Mouse (Mus musculus) forebrain, embryonic 12.5 days (tissue): ENCODE data around the gene Zbtb20. TPM values are rescaled to one million over a fixed set of nuclear protein-coding genes. Genes with fewer than 3 reads are reported as not detected.

Experiments
- ATAC-seq: fragments of 200-750 bp; cut with Nextera tagmentation; 2 replicates; pipeline ENCODE4 v1.8.0; 2017; ENCODE audit warnings: moderate TSS enrichment; ENCODE audit not compliant: low FRiP score
- H3K27ac ChIP-seq: fragments of 300-500 bp; sonication (generic); 2 replicates; pipeline ENCODE4 v1.5.1; 2016; ENCODE audit warnings: mild to moderate bottlenecking
- H3K27me3 ChIP-seq: fragments of 300-500 bp; sonication (generic); 2 replicates; pipeline ENCODE4 v1.6.1; 2016; ENCODE audit warnings: mild to moderate bottlenecking
- H3K36me3 ChIP-seq: fragments of 300-500 bp; sonication (generic); replicated peaks from 2 replicates; pipeline ENCODE4 v1.6.1; 2016; ENCODE audit warnings: mild to moderate bottlenecking
- H3K4me1 ChIP-seq: fragments of 300-500 bp; sonication (generic); 2 replicates; pipeline ENCODE4 v1.6.1; 2016
- H3K4me2 ChIP-seq: fragments of 300-500 bp; sonication (generic); 2 replicates; pipeline ENCODE4 v1.6.1; 2016; ENCODE audit warnings: mild to moderate bottlenecking, moderate library complexity
- H3K4me3 ChIP-seq: fragments of 300-500 bp; sonication (generic); replicated peaks from 2 replicates; pipeline ENCODE4 v1.5.1; 2016; ENCODE audit warnings: mild to moderate bottlenecking
- H3K9ac ChIP-seq: fragments of 300-500 bp; sonication (generic); 2 replicates; pipeline ENCODE4 v1.6.1; 2016; ENCODE audit warnings: mild to moderate bottlenecking
- H3K9me3 ChIP-seq: fragments of 300-500 bp; sonication (generic); 2 replicates; pipeline ENCODE4 v1.6.1; 2016
- WGBS: fragments of 180-500 bp; shearing (Covaris S2); methylation state at CpG from one replicate; pipeline ENCODE4 v1.1.7; 2016; 5-methylcytosine and 5-hydroxymethylcytosine counted together
- microRNA counts: library from miRNA; unstranded; fragments of <30 nt; microRNA quantifications from one replicate; lab custom pipeline; 2017
- microRNA-seq: library from miRNA; unstranded; fragments of <30 nt; microRNA quantifications from one replicate; pipeline ENCODE4, GENCODE M21; 2017
- polyA plus RNA-seq: library from polyadenylated mRNA; unstranded; fragments of >200 nt; fragmentation: Nextera tagmentation; extraction: Ambion mirVana; gene quantifications from 2 replicates; pipeline ENCODE4 v1.2.1, GENCODE M21; 2016

The Zbtb20 gene
- polyA plus RNA-seq, 1 experiment from 2014 or later: 73.6 TPM

DNA sequence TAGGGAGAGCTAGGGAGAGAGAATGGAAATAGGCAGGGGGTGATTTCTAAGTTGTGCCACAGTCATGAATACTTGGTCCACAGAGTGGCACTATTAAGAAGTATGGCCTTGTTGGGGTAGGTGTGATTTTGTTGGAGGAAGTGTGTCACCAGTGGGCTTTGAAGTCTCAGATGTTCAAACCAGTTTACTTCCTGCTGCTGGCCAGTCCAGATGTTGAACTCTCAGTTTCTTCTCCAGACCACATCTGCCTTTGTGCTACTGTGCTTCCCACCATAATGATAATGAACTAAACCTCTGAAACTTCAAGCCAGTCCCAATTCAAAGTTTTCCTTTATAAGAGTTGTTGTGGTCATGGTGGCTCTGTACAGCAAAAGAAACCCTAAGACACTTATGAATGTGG lies 797.0 kb downstream of the Zbtb20 start:
- H3K27me3 ChIP-seq: no peaks in the 10 kb centered on the region
- no peak overlapping the region for H3K4me3 ChIP-seq
- no peak overlapping the region for H3K9ac ChIP-seq
- H3K36me3 ChIP-seq: no peaks in the 10 kb centered on the region
- H3K4me2 ChIP-seq: no peak overlapping the region
- no peaks in the 10 kb centered on the region for H3K4me1 ChIP-seq
- no peak for ATAC-seq
- no peak overlapping the region for H3K27ac ChIP-seq
- no peaks in the 10 kb centered on the region for H3K9me3 ChIP-seq

DNA sequence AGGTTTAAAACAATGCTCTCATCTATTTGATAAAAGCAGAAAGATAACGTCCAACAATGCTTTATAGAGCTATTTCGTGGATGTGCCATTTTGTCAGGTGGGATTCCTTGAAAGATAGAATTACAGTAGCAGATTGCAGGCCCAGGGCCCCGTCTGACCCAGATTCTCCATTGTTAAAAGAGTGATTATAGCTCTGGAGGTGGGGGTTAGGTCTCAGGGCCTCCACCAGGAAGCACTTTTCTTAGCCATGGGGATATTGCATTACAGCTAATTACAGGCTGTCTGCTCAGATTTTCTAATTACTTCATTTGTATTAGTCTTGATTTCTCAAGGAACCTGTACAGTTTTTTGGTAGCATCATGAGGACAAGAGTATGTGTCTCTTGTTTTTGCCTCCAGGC lies 798.7 kb downstream of the Zbtb20 start:
- Histone ChIP-seq H3K4me3 (no peak overlapping the region), H3K27ac (no peak overlapping the region), H3K9ac (no peak overlapping the region), H3K9me3 (no peaks in the 10 kb centered on the region), H3K36me3 (no peaks in the 10 kb centered on the region), H3K4me1 (no peaks in the 10 kb centered on the region), H3K4me2 (no peak overlapping the region), H3K27me3 (no peaks in the 10 kb centered on the region)
- no peak for ATAC-seq
- WGBS: 78% methylated on average over 3 of the region's 3 CpGs

DNA sequence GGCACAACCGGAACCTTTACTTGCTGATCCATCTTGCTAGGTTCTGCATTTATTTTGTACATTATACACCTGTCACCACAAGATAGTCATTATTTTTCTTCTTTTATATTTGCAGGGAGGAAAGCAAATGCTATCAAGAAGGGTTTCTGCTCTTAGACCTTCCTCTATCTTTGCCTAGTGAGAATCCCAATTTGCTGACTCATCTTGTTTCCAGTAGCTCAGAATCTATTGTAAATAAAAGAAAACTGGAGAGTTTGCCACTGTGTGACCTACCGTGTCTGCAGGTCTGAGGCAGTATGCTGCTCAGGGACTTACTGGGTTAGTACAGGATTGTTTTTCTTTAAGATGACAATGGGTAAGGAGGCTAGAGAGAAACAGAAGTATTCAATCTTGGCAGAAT lies 812.3 kb downstream of the Zbtb20 start:
- Histone ChIP-seq H3K4me2 (no peak overlapping the region), H3K27me3 (no peaks in the 10 kb centered on the region), H3K4me1 (no peaks in the 10 kb centered on the region), H3K9me3 (no peaks in the 10 kb centered on the region), H3K4me3 (no peak overlapping the region), H3K27ac (no peak overlapping the region), H3K36me3 (no peaks in the 10 kb centered on the region), H3K9ac (no peak overlapping the region)
- 88% methylated on average over 2 of the region's 2 CpGs for WGBS
- ATAC-seq: no peak

DNA sequence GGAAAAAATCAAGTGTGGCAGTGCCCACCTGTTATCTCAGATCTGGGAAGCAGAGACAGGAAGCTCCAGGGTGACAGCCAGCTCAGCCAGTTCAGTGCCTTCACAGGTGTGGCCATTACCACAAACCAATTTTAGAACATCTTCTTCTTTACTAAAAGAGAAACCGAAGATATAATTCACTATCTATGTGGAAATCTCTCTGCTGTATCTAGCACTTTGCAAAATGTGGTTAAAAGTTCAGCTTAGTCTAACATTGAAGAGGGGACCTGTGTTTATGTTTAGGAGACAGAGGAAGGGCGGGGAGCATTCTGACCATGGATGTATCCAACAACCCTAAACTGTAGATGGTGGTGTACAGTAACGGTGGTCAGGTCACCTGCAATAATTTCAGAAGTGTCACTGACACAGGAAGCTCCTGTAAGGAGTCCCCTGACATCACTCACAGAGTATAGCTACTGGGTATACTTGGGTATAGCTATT lies 814.6 kb downstream of the Zbtb20 start:
- 96% methylated on average over 3 of the region's 3 CpGs for WGBS
- Histone ChIP-seq H3K36me3 (no peaks in the 10 kb centered on the region), H3K4me2 (no peak overlapping the region), H3K4me3 (no peak overlapping the region), H3K4me1 (no peaks in the 10 kb centered on the region), H3K27ac (no peak overlapping the region), H3K9ac (no peak overlapping the region), H3K27me3 (no peaks in the 10 kb centered on the region), H3K9me3 (no peaks in the 10 kb centered on the region)
- no peak for ATAC-seq

DNA sequence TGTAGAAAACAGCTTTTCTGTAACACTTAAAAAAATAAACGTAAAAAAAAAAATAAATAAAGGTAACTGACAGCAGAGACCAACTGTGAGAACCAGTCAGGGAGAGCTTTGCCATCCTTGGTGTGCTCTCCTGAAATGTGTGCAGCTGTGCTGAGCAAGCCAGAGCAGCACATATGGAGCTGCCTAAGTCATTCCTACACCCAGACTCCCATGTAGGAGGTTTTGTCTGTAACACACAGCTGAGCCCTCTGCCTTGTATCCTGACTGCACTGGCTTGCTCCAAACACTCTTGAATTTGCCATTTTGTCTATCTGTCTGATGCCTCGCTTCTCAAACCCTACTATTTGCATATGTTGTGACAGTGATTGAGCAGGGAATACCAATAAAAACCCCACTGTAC lies 815.2 kb downstream of the Zbtb20 start:
- H3K27me3 ChIP-seq: no peaks in the 10 kb centered on the region
- no peak overlapping the region for H3K4me3 ChIP-seq
- no peak overlapping the region for H3K4me2 ChIP-seq
- WGBS: 82% methylated on average over 2 of the region's 2 CpGs
- no peaks in the 10 kb centered on the region for H3K36me3 ChIP-seq
- no peak for ATAC-seq
- H3K9ac ChIP-seq: no peak overlapping the region
- H3K9me3 ChIP-seq: no peaks in the 10 kb centered on the region
- no peak overlapping the region for H3K27ac ChIP-seq
- H3K4me1 ChIP-seq: no peaks in the 10 kb centered on the region

DNA sequence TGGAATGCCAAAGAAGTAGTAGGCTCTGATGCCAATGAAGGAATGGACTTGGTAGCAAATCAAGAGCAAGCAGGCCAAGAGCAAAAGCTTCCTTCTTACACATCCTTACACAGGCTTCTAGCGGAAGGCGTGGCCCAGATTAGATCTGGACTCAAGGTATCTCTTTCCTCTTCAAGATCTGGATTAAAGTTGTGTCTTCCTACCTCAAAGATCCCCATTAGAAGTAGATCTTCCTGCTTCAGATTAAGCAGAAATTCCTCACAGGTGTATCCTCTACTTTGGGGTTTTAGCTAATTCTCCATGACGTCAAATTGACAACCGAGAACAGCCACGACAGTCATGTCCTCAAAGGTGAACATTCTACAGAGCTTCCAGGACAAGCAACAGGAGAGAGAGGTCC lies 816.1 kb downstream of the Zbtb20 start:
- H3K4me2 ChIP-seq: no peak overlapping the region
- no peak for ATAC-seq
- no peak overlapping the region for H3K4me3 ChIP-seq
- no peak overlapping the region for H3K9ac ChIP-seq
- H3K27ac ChIP-seq: no peak overlapping the region
- no peaks in the 10 kb centered on the region for H3K36me3 ChIP-seq
- no peaks in the 10 kb centered on the region for H3K4me1 ChIP-seq
- H3K9me3 ChIP-seq: no peaks in the 10 kb centered on the region
- 94% methylated on average over 5 of the region's 5 CpGs for WGBS
- no peaks in the 10 kb centered on the region for H3K27me3 ChIP-seq

MicroRNA genes within 50 kb of the gene (microRNA counts, 519-probe panel; counts per million panel counts)
- not detected for microRNA mmu-miR-568 (lab: Ali Mortazavi, UCI)

Small RNAs within 50 kb of the gene (microRNA-seq; reads per million reads assigned to microRNA genes)
- gene Mir568: not detected
